Mouse (Mus musculus): ENCODE results near the gene Eif4enif1. TPM values are rescaled to one million over a fixed set of nuclear protein-coding genes. Genes with fewer than 3 reads are reported as not detected.

Eif4enif1 gene
- total RNA-seq, 2 experiments from 2014 or later: 62.0 to 64.2 TPM

- no peak for DNase-seq
Observed at GRCm38 (mm10) chr11:3278351-3278750, 76.2 kb downstream of the Eif4enif1 start.

DNA sequence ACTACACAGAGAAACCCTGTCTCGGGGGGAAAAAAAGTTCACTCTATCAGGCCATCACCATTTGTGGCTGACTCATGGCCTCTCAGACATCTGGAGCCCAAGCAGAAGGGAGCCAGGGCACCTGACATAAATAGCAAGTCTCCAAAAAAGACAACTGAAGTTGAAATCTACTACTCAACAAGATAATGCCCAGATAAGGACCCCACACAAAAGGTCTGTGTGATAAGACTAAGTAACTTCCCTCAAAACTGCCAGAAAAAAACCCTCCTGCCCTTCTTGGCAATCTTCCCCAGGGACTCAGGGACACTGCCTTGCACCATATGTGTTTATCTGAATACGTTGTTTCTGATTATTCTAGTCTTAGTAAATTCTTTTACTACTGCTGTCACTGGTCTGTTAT, 77.5 kb downstream of the Eif4enif1 start:
- DNase-seq: no peak

DNA sequence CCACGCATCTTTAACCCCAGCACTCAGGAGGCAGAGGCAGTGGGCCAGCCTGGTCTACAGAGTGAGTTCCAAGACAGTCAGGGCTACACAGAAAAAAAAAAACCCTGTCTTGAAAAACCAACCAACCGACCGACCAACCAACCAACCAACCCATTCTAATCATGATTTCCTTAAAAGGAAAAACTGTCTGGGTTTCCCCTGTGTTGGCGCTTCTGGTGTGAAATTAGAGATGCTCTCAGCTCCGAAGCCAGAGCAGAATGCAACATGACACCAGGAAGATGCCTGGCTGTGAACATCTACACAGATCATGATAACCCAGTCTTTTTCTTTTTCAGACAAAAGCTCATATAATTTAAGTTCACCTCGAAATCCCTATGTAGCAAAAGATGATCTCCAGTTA, 80.7 kb downstream of the Eif4enif1 start:
- no peak for DNase-seq

- no peak for DNase-seq
Observed at GRCm38 (mm10) chr11:3283645-3284044, 81.5 kb downstream of the Eif4enif1 start.

GRCm38 (mm10) chr11:3285940-3286339, 83.7 kb downstream of the Eif4enif1 start:
- DNase-seq: no peak

- DNase-seq: no peak
Observed at GRCm38 (mm10) chr11:3287131-3287530, 84.9 kb downstream of the Eif4enif1 start.

DNA sequence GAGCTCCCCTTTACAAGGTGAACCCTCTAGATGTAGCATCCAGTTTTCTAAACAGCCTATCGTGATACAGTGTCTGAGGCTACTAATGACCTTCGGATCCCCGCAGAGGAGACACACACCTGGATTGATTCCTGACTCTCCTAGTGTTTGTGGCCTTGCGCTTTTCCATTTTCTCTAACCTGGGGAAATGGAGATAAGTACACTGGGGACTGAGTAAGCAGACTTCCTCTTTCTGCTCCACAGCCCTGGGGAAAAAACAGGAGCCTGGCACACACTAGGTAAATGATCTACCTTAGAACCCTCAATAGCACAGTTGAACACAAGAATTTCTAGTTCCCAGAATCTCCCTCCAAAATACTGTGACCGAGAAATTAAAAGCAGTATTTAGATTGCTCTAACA, 85.7 kb downstream of the Eif4enif1 start:
- no peak for DNase-seq

DNA sequence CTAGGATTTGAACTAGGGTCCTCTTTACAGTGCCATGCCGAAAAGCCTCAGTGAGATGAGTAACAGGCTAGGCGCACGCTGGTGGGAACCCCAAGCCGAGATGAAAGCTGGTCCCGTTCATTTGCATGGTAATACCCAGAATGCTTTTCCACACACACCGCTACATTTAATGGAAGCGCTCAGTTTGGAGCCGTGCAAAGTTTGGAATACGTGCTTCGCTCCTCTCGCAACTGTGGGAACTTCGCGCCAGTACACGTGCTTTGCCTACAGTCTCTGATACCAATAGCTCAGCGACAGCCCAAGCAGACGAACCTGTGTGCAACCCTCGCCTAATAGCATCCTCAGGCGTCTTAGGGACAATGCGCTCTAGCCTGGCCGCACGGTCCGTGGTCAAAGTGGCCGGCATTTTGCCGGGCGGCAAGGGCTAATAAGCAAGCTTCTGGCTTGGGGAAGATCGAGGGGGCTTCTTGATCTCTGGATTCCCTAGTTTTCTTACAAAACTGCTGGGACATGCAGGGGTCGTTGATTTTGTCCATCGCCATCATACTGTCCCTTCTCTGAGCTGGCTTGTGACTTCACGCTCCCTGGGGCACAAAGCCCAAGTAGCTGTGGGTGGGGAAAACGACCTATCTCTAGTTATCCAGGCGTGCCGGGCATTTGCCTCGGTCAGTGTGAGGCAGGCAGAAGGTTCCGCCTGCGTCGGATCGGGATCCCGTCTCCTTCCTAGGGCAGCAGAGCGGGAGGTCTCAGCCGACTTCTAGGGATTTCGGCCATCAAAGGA, 86.5 kb downstream of the Eif4enif1 start, which contains the start of gene Patz1:
TSS of gene Patz1 (plus strand) at position 354 of the 781 bp plus-strand sequence.
- DNase-seq: peak; percentile 65

DNA sequence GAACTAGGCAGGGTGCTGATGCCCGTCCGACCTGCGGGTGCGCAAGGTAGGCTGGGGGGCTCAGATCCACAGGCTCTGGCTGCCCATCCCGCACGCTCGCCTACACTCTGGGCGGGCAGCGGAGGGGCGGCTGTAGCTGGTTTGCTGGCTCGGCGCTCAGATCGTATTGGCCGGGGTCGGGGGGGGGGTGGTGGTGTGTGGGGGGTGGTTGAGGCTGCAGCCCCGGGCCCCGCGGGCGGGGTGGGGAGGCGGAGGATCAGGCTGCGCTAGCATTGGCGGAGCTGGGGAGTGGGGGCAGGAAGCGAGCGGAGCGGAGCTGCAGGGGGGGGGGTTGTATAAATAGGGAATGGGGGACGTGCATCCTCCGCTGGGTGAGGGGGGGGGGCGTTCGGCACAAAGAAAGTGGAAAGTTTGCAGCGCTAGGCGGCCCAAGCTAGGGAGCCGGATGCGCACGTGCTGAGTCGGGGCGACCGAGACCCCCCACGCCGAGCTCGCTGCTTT, 87.2 kb downstream of the Eif4enif1 start:
- DNase-seq: peak; percentile 82

DNA sequence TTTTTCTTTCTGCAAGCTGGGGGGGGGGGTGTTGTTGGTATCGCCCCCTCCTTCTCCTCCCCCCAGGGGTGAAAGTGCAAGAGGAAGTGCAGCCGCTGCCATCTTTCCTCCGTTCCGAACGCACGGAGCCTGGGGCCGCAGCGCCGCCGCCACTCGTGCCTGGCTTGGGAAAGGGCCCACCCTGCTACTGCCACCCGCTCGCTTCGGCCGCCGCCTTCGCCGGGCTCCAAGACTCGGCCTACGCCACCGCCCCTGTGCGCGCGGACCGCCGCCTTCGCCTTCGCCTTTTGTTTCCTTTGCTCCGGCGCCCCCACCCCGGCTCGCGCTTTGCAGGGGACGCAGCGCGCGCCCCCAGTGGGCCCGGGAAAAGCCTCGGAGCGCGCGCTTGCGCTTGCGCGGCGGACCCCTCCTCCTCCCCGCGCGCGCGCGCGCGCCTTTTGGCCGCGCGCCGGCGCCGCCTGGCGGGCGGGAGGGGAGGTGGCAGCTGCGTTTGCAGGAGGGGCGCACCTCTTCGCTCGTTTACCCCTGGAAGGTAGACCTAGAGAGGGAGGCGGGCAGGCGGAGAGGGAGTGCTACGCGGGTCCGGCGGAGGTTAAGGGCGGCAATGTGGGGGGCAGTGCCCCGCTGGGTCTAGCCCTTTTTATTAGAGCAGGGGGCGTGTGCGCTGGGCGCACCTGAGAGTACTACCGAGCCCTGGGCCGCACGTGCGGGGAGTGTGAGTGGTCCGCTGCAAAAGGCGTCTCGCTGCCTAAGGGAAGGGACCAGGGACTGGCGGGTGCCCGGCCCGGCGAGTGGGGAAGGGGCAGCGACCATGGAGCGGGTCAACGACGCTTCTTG, 87.8 kb downstream of the Eif4enif1 start:
- DNase-seq: peak; percentile 86

GRCm38 (mm10) chr11:3290640-3291310, 88.6 kb downstream of the Eif4enif1 start:
- peak; percentile 53 for DNase-seq

GRCm38 (mm10) chr11:3291311-3292061, 89.3 kb downstream of the Eif4enif1 start:
- DNase-seq: peak; percentile 26

DNA sequence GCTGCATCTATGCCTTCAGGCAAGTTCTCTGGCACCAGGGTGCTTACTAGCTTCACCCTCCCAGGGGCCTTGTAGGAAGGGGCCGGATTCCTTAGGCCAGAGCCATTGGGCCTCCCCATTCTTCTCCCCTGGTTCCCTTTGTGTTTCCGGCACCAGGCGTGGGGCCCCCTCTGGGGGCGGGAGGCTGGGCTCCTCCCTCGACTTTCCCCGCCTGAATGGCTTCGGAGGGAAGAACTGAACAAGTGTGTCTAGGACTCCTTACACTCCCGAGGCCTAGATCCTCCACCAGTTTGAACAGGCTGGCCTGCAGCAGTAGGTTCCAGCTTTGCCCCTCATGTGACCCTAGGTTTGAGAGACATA, 89.8 kb downstream of the Eif4enif1 start:
- peak; percentile 62 for DNase-seq

DNA sequence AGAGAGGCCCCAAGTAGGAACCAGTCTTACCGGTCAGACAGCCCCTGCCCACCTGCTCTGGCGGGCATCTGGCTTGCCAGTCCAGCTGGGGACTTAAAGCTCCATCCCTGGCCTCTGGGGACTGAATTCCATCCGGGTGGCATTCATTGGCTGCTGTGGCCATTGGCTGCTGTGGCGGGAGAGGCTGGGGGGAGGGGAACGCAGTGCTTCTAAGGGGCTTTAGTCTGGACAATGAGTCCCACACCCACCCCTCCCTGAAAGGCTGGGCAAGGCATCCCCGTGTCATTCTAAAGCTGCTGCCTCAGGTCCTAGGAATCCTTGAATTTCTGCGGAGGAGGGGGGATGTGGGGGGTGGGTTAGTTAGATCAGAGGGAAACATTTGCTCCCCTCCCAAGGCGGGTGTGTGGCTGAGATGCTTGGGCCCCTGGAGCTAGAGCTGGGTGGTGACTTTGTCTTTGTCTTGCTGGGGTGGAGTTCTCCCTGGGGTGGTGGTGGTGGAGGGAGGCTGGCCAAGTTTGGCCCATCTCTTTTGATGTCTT, 90.6 kb downstream of the Eif4enif1 start:
- peak; percentile 49 for DNase-seq

- DNase-seq: no peak
Observed at GRCm38 (mm10) chr11:3293361-3293760, 91.2 kb downstream of the Eif4enif1 start.

Other genes starting within 250 kb of the Eif4enif1 start
- 10 to 100 TPM; 25.2 TPM for gene Sfi1, start 8.9 kb upstream of the Eif4enif1 start, total RNA-seq (2021)
- gene Drg1, start 64.0 kb downstream of the Eif4enif1 start, total RNA-seq (2021): 10 to 100 TPM; 77.9 to 84.2 TPM
- gene Patz1, start 86.5 kb downstream of the Eif4enif1 start, total RNA-seq (2021): 10 to 100 TPM; 38.5 to 41.6 TPM
- 10 to 100 TPM; 11.7 to 12.0 TPM for gene Pik3ip1, start 128.0 kb downstream of the Eif4enif1 start, total RNA-seq (2021)
- 10 to 100 TPM; 31.8 to 34.4 TPM for gene Limk2, start 206.8 kb downstream of the Eif4enif1 start, total RNA-seq (2021)
- 10 to 100 TPM; 26.7 to 28.9 TPM for gene Rnf185, start 250.0 kb downstream of the Eif4enif1 start, total RNA-seq (2021)